Mouse (Mus musculus): ENCODE data around the gene Noct.

DNA sequence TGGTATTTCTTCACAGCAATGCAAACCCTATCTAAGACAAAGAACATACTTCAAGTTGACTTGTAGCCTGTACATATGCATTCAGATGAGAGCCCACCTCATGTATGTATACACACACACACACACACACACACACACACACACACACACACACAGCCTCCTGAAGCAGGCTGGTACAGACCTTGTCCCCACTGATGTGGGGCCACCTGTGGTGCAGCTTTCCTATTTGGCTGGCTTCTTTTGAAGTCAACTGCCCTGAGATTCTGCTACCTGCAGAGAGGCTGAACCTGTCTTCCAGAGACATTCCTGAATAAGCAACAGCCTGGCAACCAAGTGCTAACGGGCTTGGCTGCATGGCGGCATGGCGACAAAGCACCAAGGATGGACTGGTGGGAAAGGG is 13.8 kb upstream of the Noct start:
- TF ChIP-seq CEBPB (IDR thresholded peaks at IDR 0.05; ENCODE audit: low read depth) (no peak), USF1 (IDR thresholded peaks at IDR 0.05; ENCODE audit: low read depth) (no peak), CTCF (IDR thresholded peaks at IDR 0.05; ENCODE audit: control insufficient read depth, insufficient read depth, insufficient read length) (no peak), MYOD1 (IDR thresholded peaks at IDR 0.05; ENCODE audit: control insufficient read depth, insufficient read length, low read depth) (no peak), MAX (IDR thresholded peaks at IDR 0.05) (no peak), FOSL1 (IDR thresholded peaks at IDR 0.05; ENCODE audit: insufficient read depth, low read length, poor library complexity, severe bottlenecking) (no peak)
